Mouse (Mus musculus) myocyte (in vitro differentiated cells): ENCODE data around the gene B2m.

Source experiments
- CEBPB ChIP-seq: IDR thresholded peaks from 2 replicates; pipeline ENCODE4 v1.6.1; 2011; ENCODE audit warnings: mild to moderate bottlenecking, moderate library complexity; ENCODE audit not compliant: poor library complexity, insufficient read depth, severe bottlenecking
- E2F4 ChIP-seq: IDR thresholded peaks from one replicate; pipeline ENCODE4 v1.6.1; 2011; ENCODE audit warnings: mild to moderate bottlenecking, control low read depth, moderate library complexity; ENCODE audit not compliant: insufficient read depth
- MAX ChIP-seq: IDR thresholded peaks from one replicate; pipeline ENCODE4 v1.6.1; 2011; ENCODE audit warnings: low read depth, mild to moderate bottlenecking, control low read depth
- POLR2A ChIP-seq: IDR thresholded peaks from one replicate; pipeline ENCODE4 v1.6.1; 2011; ENCODE audit warnings: low read depth, mild to moderate bottlenecking, control low read depth, moderate library complexity; ENCODE audit not compliant: insufficient read length
- POLR2AphosphoS2 ChIP-seq: IDR thresholded peaks from one replicate; pipeline ENCODE4 v1.6.1; 2011; ENCODE audit warnings: low read depth, control low read depth; ENCODE audit not compliant: insufficient read length
- SRF ChIP-seq: IDR thresholded peaks from one replicate; pipeline ENCODE4 v1.6.1; 2011; ENCODE audit warnings: low read depth; ENCODE audit not compliant: control insufficient read depth, insufficient read length
- TCF12 ChIP-seq: IDR thresholded peaks from one replicate; pipeline ENCODE4 v1.6.1; 2011; ENCODE audit warnings: mild to moderate bottlenecking, control low read depth; ENCODE audit not compliant: poor library complexity, insufficient read depth, severe bottlenecking
- TCF3 ChIP-seq: IDR thresholded peaks from one replicate; pipeline ENCODE4 v1.6.1; 2011; ENCODE audit warnings: low read depth, control low read depth; ENCODE audit not compliant: insufficient read length
- USF1 ChIP-seq: IDR thresholded peaks from one replicate; pipeline ENCODE4 v1.6.1; 2011; ENCODE audit warnings: low read depth, mild to moderate bottlenecking, control low read depth, moderate library complexity

DNA sequence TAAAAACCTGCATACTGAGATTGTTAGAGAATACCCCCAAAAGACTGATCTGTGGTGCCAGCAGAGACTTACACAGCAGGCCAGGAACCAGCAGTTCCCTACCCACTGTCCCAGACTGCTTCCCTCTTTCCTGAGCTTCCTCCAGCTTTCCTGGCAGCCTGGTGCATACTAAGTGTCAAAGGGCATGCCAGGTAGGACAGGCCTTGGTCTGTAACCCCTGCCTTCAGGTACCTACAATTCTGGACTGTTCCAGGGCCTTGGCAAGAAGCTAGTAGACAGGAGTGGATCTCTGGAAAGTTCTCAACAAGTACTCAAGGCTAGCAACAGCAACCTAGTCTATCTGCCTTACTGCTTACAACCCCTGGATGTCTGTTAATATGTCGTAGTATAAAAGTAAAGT lies 3.7 kb downstream of the B2m start:
- TF ChIP-seq POLR2A (no peak), POLR2AphosphoS2 (no peak), USF1 (no peak), SRF (no peak), CEBPB (no peak), TCF12 (no peak), MAX (no peak), TCF3 (no peak), E2F4 (no peak)
